Mouse (Mus musculus): ENCODE results near the gene Acot3.
"Not testable (repeated sequence)": the region's sequence is repeated elsewhere in the genome, so short reads cannot be mapped to it uniquely, and the experiment has no call there.

Gene Acot3

GRCm38 (mm10) chr12:84042248-84042647, 9.7 kb upstream of the Acot3 start:
- no peak for DNase-seq (ENCODE audit: low read depth, low spot score)

GRCm38 (mm10) chr12:84044045-84044444, 7.9 kb upstream of the Acot3 start:
- no peak for DNase-seq (ENCODE audit: low read depth, low spot score)

GRCm38 (mm10) chr12:84046906-84047305, 5.0 kb upstream of the Acot3 start:
- DNase-seq (ENCODE audit: low read depth, low spot score), result no peak

GRCm38 (mm10) chr12:84050744-84051143, 1.2 kb upstream of the Acot3 start:
- not testable (repeated sequence) for DNase-seq (ENCODE audit: low read depth, low spot score)

GRCm38 (mm10) chr12:84052609-84053008, 665 bp downstream of the Acot3 start:
- no peak for DNase-seq (ENCODE audit: low read depth, low spot score)

GRCm38 (mm10) chr12:84053173-84053572, 1.2 kb downstream of the Acot3 start:
- DNase-seq (ENCODE audit: low read depth, low spot score), result no peak

- DNase-seq (ENCODE audit: low read depth, low spot score), result no peak
These were observed 1.9 kb downstream of the Acot3 start for GRCm38 (mm10) chr12:84053679-84054391.

- no peak for DNase-seq (ENCODE audit: low read depth, low spot score)
These were observed 9.0 kb downstream of the Acot3 start for GRCm38 (mm10) chr12:84060946-84061345.

- no peak for DNase-seq (ENCODE audit: low read depth, low spot score)
These were observed 10.4 kb downstream of the Acot3 start for GRCm38 (mm10) chr12:84062336-84062735.

GRCm38 (mm10) chr12:84063228-84063627, 11.3 kb downstream of the Acot3 start:
- DNase-seq (ENCODE audit: low read depth, low spot score), result no peak

- no peak for DNase-seq (ENCODE audit: low read depth, low spot score)
These were observed 11.9 kb downstream of the Acot3 start for GRCm38 (mm10) chr12:84063833-84064232.

- no peak for DNase-seq (ENCODE audit: low read depth, low spot score)
These were observed 12.7 kb downstream of the Acot3 start for GRCm38 (mm10) chr12:84064621-84065020.

GRCm38 (mm10) chr12:84067752-84068151, 15.8 kb downstream of the Acot3 start:
- DNase-seq (ENCODE audit: low read depth, low spot score), result no peak

- no peak for DNase-seq (ENCODE audit: low read depth, low spot score)
These were observed 16.4 kb downstream of the Acot3 start for GRCm38 (mm10) chr12:84068296-84068695.

GRCm38 (mm10) chr12:84068986-84069385, 17.0 kb downstream of the Acot3 start, which contains the start of gene Acot5:
Gene Acot5 (plus strand): TSS chr12:84069325.
- DNase-seq (ENCODE audit: low read depth, low spot score), result no peak

- not testable (repeated sequence) for DNase-seq (ENCODE audit: low read depth, low spot score)
These were observed 17.6 kb downstream of the Acot3 start for GRCm38 (mm10) chr12:84069582-84069981.

GRCm38 (mm10) chr12:84071696-84072095, 19.8 kb downstream of the Acot3 start:
- DNase-seq (ENCODE audit: low read depth, low spot score), result peak; percentile 91

GRCm38 (mm10) chr12:84077371-84077990, 25.5 kb downstream of the Acot3 start:
- DNase-seq (ENCODE audit: low read depth, low spot score), result no peak

GRCm38 (mm10) chr12:84083842-84084241, 31.9 kb downstream of the Acot3 start:
- DNase-seq (ENCODE audit: low read depth, low spot score), result no peak

- DNase-seq (ENCODE audit: low read depth, low spot score), result no peak
These were observed 32.6 kb downstream of the Acot3 start for GRCm38 (mm10) chr12:84084581-84084980.

- not testable (repeated sequence) for DNase-seq (ENCODE audit: low read depth, low spot score)
These were observed 42.7 kb downstream of the Acot3 start for GRCm38 (mm10) chr12:84094666-84095065.

GRCm38 (mm10) chr12:84099605-84100004, 47.7 kb downstream of the Acot3 start:
- DNase-seq (ENCODE audit: low read depth, low spot score), result no peak

- no peak for DNase-seq (ENCODE audit: low read depth, low spot score)
These were observed 48.1 kb downstream of the Acot3 start for GRCm38 (mm10) chr12:84100071-84100470.
